Mouse (Mus musculus) embryo, embryonic 11.5 days (tissue): Measurements from ENCODE around the gene Rcn3.
"Not testable (repeated sequence)": the region's sequence is repeated elsewhere in the genome, so short reads cannot be mapped to it uniquely, and the experiment has no call there.

Source experiments
- DNase-seq: peaks from one replicate; pipeline ENCODE4 v3.0.0-alpha.2; 2012; ENCODE audit warnings: low read depth, low spot score

The Rcn3 gene

DNA sequence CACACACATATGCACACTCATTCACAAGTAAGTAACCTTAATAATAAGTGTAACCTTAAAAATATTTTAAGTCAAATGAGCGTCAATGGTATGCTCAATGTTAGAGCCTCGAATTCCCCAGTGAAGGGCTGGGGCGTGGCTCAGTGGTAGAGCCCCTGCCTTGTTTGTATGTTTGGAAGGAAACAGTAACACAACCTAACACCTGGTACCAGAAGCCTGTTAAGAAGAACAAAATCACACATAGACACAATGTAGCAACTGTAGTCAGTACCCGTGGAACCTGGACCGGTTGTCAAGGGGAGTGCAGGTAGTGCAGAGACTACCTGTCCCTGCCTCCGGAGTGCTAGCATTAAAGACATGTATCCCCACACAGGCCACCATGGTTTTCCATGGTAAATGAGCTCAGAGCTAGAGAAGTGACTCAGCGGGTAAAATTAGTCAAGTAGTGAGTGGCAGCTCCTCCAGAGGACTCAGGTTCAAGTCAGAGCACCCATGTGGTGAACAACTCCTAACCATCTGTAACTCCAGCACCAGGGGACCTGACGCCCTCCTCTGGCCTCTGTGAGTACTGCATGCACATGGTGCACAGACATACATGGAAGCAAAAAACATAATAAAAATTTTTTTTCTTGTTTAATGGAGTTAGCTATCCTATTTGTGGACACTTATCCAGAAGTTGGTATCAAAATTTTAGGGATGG, 6.7 kb upstream of the Rcn3 start:
- DNase-seq, result no peak

DNA sequence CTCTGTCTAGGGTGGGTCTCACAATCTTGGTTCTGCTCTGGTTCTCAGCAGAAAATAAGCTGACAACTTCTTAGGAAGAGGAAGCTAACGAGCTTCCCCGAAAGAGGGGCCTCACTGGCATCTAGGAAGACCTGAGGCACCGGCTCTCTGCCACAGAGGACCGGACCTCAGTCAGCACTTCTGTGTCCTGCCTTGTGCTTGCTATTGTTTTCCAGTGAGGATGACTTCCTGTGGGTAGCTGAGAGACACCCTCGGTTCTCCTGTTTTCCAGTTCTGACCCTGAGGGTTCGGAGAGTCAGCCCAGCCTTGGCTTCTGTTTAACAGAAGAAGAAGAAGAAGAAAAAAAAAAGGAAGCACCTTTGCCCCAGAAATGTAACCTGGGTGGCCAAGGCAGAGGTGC, 5.5 kb upstream of the Rcn3 start:
- no peak for DNase-seq

DNA sequence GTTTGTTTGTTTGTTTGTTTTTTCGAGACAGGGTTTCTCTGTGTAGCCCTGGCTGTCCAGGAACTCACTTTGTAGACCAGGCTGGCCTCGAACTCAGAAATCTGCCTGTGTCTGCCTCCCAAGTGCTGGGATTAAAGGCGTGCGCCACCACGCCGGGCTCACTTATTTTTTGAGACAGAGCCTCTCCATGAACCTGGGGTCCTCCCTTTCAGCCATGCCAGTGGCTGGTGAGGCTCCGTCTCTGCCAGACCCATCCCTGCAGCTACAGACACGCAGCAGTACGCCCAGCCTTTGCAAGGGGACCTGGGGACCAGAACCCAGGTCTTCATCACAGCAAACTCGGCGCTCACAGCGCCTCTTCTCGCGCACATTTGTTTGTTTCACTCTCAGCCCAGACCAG, 3.9 kb upstream of the Rcn3 start:
- DNase-seq, result not testable (repeated sequence)

DNA sequence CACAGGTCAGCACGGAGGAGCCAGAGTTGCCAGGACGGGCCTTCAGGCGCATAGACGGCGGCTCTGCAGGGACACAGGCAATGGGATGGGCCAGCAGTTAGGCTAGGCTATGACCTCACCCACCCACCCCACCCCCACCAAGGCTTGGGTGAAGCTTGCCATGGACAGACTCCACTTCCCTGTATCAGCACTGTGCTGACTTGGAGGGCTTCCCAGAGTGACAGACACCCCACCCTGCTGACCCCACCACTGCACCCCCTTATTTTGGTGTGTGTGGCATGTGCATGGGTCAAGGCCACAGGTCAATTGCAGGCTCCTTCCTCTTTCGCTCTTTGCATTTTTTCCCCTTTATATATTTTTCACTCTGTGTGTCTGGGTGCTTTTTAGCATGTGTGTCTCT, 3.3 kb upstream of the Rcn3 start:
- no peak for DNase-seq

DNA sequence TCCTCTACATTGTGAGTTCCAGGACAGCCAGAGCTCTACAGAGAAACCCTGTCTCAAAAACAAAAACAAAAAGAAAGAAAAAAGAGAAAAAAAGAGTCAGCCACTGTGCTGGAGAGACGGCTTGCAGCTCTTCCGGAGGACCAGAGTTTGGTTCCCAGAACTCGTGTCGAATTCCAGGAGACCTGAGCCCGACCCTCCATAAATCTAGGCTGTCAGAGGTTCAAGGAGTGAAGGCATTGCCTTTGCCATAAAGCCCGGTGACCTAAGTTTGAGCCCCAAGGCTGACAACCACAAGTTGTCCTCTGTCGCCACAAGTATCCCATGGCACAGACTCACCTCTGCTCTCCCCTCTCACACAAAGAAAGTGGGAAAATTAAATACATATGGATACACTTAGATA, 2.1 kb upstream of the Rcn3 start:
- DNase-seq, result no peak

DNA sequence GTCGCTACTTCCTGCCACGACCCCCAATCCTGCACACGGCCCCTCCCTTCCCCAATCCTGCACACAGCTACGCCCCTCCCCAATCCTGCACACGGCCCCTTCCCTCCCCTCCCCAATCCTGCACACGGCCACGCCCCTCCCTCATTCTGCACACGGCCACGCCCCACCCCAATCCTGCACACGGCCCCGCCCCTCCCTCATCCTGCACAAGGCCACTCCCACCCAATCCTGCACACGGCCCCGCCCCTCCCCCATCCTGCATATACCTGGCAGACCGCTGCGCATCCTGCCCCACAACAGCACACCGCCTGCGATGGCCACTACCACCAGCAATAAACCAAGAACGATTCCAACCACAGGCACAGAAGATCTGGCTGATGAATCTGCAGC, 1.5 kb upstream of the Rcn3 start:
- no peak for DNase-seq

DNA sequence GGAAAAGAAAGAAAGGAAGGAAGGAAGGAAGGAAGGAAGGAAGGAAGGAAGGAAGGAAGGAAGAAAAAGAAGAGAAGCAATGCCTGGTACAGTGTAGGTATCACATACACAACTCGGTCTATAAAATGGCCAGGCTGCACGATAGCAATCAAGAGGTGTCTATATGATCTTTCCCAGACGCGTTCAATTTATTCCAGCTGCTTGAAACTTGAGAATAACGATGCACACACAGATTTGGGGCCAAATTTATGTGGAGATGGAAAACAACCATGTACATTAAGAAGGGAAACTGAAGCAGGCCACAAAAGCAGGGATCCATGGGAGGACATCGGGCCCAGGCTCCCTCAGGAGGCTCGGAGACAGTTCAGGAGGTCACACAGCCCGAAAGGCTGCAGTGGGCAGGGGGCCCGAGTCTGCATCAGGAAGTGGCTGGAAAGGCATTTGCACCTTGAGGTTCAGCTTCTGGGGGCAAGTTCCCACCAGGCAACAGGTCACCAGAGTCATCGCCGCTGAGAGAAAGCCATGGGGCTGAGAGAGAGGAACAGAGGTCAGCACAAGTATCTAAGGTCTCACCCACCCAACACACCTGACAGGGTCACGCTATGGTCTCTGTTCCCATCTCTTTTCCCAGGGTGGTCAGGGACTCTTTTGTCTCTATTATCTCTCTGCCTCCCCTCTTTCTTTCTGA, 951 bp upstream of the Rcn3 start:
- no peak for DNase-seq

DNA sequence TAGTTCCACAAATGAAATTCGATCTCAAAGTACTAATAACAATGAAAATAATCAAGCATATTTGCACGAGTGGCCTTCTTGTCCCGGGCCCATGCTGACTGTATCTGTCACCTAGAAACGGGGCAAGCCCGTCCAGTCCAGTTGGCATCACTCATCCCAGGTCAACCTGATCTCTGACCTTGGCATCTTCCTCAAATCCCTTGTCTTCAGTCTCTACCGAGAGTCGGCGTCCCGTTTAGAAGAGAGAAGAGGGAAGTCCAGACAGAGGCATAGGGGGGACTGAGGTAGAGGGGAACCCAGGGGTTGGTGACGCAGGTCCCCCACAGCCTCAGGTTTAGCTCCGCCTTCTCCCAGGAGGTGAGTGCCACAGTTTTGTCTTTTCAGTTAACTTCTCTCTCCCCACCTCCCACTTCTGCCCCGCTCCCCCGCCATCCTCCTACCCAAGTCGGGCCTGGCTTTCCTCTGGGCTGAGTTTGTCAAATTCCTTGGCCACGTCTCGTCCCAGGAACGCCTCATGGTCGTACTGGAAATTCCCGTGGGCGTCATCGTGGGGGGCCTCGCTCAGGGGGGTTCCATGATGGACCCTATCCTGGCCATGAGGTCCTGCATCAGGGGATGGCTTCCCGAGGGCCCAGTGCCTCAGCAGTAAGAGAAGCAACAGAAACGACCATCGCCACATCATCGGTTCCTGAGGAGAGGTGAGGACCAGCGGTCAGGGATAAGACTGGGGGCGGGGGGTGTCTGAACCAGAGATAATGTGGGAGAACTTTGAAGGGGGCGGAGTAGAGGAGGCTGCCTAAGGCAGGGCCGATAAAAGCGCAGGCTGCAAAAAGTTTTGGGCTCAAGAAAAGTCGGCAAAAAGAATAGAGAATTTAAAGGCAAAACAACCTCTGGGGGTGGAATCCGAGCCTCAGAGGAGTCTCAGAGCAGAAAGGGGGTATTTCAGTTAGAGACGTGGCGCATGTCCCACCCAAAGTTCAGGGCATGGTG, 725 bp downstream of the Rcn3 start:
- DNase-seq, result no peak

DNA sequence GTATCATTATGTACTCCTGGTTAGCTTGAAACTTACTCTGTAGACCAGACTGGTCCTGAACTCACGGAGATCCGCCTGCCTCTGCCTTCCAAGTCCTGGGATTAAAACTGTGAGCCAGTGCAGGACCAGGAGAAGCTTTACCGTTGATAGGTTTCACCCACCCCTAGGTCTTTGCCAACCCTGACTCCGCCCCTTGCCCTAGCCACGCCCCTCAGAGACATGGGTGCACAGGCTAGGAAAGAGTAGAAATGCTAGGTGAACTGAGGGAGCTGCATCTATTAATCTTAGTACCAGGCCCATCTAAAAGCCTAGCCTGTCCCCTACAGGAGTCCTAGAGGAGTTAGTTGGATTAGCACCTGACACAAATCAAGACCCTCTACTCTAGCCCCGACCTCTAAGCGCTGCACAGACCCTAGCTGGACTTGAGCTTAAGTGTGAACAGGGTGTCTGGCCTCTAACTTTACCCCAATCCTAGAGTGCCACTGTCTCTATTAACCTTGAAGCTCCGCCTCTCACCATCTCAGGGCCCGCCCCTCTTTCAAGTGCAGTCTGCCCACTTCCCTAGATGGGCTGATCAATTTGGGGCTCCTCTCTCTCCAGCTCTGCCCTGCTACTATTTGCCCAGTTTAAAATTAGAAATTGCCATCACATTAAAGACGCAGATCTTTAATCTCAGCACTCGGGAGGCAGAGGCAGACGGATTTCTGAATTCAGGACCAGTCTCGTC, 1.6 kb downstream of the Rcn3 start:
- DNase-seq, result no peak

DNA sequence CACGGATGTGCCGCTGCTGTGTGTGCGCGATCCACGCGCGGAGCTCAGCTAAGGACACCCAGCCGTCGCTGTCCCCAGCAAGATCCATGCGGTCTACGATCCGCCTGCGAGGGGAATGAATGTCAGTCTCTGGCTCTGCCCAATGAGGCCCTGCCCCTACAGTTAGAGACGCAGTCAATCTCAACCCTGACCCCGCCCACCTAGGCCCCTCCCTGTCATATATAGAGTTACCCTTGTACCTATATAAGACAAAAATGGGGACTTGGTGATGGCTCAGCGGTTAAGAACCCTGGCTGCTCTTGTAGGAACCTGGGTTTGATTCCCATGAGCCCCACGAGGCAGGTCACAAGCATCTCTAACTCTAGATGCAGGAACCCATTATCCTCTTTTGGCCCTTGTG, 3.4 kb downstream of the Rcn3 start:
- no peak for DNase-seq

DNA sequence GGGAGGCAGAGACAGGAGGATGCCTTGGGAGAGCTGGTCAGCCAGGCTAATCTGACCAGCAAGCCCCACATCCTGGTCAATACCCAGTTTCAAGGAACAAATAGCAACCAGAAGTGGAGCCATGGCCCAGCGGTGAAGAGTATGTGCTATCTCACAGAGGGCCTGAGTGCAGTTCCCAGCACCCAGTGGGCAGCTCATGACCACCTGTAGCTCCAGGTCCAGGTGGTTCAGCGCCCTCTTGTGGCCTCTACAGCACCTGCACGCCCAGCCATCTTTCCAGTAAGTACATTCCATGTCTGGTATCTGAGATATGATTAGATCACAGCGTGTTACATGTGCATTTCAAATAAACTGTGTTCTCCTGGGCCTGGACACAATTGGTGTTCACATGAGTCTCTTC, 5.9 kb downstream of the Rcn3 start:
- DNase-seq, result no peak

DNA sequence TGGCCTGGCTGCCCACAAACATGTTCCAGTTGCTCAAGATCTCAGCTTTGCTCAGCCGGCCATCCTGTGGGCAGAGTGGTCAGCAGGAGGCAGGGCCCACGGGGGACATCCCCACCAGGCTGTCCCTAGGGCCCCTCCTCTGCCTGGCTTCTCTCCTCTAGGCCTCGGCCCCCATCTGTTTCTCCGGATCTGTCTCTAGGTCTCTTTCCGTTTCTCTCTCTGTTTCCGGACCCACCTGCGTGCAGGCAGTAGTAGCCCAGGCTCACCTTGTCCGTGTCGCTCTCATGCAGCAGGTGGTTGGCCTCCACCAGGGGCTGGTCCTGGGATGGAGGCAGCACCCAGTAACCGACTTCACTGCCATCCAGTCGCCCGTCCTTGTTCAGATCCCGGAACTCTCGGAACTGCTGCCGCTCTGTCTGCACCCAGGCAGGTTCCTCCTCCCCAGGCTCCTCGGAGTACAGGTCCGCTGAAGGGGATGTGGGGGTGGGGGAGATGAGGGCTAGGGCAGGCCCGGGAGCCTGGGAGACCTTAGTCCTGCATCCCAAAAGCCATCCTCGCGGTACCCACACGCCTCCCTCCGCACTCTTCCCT, 8.6 kb downstream of the Rcn3 start:
- no peak for DNase-seq

DNA sequence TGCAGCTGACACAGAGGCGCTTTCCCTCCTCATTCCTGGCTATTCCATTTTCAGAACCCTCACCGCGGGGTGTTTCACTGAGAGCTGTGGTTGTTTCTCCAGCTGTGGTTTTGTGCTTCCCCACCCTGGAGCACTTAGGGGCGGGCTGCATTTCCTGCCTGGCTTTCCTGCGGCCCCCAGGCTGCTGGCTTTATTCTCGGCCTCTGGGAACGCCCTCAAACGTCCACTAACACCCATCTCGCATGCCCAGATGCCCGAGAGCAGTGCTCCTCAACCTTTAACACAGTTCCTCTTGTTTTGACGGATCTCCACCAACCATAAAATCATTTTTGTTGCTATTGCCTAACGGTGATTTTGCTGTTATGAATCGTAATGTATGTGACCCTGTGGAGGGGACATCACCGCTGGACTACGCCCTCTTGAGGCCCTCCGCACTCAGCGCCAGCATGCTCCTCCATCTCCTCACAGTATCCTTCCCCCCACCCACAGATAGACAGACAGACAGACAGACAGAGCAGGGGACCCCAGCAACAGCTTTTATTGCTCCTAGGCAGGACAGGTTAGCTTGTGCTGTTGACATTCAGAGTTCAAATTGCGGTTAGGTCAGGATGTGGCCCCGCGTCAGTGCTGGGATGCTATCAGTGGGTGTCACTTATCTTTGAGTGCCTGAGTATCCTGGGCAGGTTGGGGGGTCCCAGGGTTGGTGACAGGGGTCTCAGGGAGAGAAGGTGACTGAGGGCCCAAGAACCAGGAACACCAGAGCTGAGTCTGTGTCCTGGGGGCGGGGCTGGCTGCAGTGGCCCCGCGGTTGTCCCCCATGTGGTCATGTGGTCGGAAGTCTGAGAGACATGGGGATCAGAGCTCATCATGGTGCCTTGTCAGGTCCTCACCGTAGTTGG, 9.4 kb downstream of the Rcn3 start:
- no peak for DNase-seq

DNA sequence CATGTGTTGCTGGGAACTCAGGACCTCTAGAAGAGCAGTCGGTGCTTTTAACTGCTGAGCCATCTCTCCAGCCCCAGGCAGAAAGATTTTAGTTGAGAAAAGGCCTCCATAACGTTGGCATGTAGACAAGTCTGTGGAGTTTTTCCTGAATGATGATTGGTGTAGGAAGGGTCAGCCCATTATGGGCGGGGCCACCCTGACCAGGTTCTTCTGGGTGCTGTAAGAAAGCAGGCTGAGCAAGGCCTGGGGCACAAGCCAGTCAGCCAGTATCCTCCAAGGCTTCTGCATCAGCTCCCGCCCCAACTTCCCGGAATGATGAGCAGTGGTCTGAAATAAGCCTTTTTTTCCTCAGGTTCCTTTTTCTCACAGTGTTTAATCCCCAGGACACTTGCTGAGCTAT, 11.0 kb downstream of the Rcn3 start:
- no peak for DNase-seq

DNA sequence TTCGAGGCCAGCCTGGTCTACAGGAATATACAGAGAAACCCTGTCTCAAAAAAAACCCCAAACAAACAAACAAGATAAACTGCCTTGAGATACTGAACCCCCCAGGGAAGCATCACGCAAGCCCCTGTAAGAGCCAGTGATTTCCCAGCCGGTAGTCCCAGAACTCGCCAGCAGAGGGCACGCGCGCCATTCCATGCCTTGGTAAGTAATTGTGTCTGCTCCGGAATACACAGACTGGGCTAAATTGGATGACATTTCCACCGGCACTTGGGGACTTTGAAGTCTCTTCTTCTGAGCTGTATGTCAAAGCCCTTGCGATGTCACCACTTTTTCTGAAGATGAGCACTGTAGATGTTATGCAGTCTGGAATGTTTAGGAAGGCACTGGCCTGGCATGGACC, 12.2 kb downstream of the Rcn3 start:
- DNase-seq, result peak; percentile 84

DNA sequence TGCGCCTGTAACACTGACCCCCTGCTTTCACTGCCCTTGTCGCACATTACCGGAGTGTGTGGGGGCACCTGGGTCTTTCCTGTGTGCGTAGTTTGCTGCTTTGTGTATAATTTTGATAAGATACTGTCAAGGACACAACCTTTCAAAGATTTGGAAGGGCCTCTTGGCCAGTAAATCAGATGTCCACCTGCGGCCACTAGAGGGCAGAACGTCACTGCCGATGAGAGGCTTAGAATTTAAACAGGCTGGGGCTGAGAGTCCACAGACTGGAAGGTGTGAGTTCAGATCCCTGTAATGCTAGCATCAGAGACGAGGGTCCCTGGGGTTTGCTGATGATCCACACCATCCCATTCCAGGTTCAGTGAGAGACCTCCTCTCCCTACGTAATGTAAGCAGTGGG, 13.5 kb downstream of the Rcn3 start:
- peak; percentile 66 for DNase-seq

DNA sequence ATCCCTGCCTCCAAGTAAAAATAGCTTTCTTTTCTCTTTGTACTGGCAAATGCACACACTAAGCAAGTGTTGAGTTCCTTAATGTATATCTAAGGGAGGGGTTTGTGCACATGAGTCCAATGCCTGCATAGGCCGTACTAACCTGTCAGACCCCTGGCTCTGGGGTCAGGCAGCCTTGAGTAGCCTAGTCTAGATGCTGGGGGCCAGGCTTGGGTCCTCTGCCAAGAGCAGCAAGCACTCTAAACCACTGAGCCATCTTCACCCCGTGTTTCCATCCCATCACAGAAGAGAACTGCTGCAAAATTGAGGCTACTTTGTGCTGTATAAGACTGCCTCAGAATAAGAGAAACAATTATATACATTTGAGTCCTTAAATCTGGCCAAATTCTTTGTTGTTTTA, 14.2 kb downstream of the Rcn3 start:
- no peak for DNase-seq

DNA sequence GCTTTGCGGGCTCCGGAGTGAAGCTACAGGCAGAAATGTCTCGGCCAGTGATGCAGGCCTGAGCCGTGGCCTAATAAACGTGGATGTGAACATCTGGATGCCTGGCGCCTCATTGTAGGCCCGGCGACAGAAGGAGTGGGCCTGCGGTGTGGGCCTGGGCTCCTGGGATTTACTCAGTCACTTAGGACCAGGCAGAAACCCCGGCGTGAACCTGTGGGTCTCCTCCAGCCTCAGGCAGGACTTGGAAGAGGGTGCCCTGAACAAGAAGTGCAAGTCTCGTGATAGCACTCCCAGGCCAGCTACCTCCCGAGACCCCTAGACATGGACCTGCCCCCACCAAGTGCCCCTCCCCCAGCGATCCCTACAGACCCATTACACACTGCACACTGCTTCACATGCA, 14.7 kb downstream of the Rcn3 start:
- no peak for DNase-seq

DNA sequence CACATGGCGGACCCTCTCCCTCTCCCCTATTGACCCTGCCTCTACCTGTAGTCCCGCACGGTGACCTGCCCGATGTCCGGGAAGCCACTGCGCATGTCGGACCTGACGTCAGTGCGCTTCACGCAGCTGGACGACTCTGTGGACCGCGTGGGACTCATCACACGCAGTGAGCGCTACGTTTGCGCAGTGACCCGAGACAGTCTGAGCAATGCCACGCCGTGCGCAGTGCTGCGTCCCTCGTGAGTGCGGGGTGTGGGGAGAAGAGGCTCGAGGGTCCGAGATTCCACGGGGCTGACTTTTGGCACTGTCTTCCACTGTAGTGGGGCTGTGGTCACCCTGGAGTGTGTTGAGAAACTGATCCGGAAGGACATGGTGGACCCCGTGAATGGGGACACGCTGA, 15.5 kb downstream of the Rcn3 start:
- no peak for DNase-seq

DNA sequence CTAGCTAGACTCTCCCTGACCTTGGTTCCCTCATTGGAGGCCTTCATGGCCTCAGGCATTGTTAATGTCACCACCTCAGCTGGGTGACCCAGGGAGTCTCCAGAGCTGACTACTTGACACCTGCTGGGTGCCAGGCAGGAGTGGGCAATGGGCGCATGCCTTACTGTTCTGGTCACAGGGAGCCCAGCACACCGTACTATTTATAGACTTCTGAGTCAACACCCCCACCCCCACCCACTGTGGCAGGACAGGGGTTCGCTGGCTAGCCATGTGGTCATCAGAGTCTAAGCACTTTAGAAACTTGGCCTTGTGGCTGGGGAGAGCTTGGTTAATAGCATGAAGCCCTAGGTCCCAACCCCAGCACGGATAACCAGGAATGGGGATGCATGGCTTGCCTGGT, 16.6 kb downstream of the Rcn3 start:
- no peak for DNase-seq
